Mouse (Mus musculus): ENCODE data around the gene Nhej1. TPM values are rescaled to one million over a fixed set of nuclear protein-coding genes. Genes with fewer than 3 reads are reported as not detected.

Nhej1 gene
- polyA plus RNA-seq (2014; fragmentation: Nextera tagmentation; extraction: Ambion mirVana), result 12.9 and 13.0 TPM in 2 replicates

- H3K4me3 ChIP-seq (ENCODE audit: low read depth, low read length), result peak within 1 kb of the TSS; percentile 49
- WGBS, result 2% methylated on average over 56 of the region's 56 CpGs
These were observed at the start of gene Nhej1 for GRCm38 (mm10) chr1:75124346-75125321. Gene Nhej1, minus strand, starts transcription at chr1:75125200.

GRCm38 (mm10) chr1:75168472-75169464 lies 43.8 kb upstream of the Nhej1 start, which contains the start of gene Zfand2b:
Gene Zfand2b, plus strand, starts transcription at chr1:75168646.
- 1% methylated on average over 56 of the region's 59 CpGs for WGBS
- no peaks in the 10 kb centered on the region for H3K9me3 ChIP-seq (ENCODE audit: control insufficient read depth, low read length)
- DNase-seq (ENCODE audit: low spot score, missing footprints) (peak; percentile 99), ATAC-seq (ENCODE audit: low FRiP score) (peak; percentile 97)
- H3K4me3 ChIP-seq (ENCODE audit: low read depth, low read length), result peak within 1 kb of the TSS; percentile 66
- no peaks in the 10 kb centered on the region for H3K27me3 ChIP-seq (ENCODE audit: control insufficient read depth, insufficient read depth, low read length)
- peak within 1 kb of the TSS; percentile 59 for H3K4me2 ChIP-seq
- peaks cover 8% of the 10 kb centered on the region for H3K4me1 ChIP-seq (ENCODE audit: control insufficient read depth, insufficient read depth, low read length)
- H3K36me3 ChIP-seq (ENCODE audit: control insufficient read depth, insufficient read depth, low read length), result peaks cover 10% of the 10 kb centered on the region; the same call in 1 of the 2 replicates
- H3K9ac ChIP-seq (ENCODE audit: low read length), result peak within 1 kb of the TSS; percentile 63
- peak within 1 kb of the TSS; percentile 60 for H3K27ac ChIP-seq (ENCODE audit: low read depth, low read length)

More at GRCm38 (mm10) chr1:75124346-75125321, at the start of gene Nhej1:
- Histone ChIP-seq H3K9me3 (ENCODE audit: control insufficient read depth, low read length) (no peaks in the 10 kb centered on the region), H3K27ac (ENCODE audit: low read depth, low read length) (peak within 1 kb of the TSS; percentile 94), H3K27me3 (ENCODE audit: control insufficient read depth, insufficient read depth, low read length) (no peaks in the 10 kb centered on the region), H3K4me2 (peak within 1 kb of the TSS; percentile 51), H3K9ac (ENCODE audit: low read length) (peak within 1 kb of the TSS; percentile 74), H3K36me3 (ENCODE audit: control insufficient read depth, insufficient read depth, low read length) (no peaks in the 10 kb centered on the region), H3K4me1 (ENCODE audit: control insufficient read depth, insufficient read depth, low read length) (peaks cover 7% of the 10 kb centered on the region)
- peak; percentile 96 for ATAC-seq (ENCODE audit: low FRiP score)
- DNase-seq (ENCODE audit: low spot score, missing footprints), result peak; percentile 100

GRCm38 (mm10) chr1:75168093-75168471 lies 43.1 kb upstream of the Nhej1 start:
- Histone ChIP-seq H3K9me3 (ENCODE audit: control insufficient read depth, low read length) (no peaks in the 10 kb centered on the region), H3K4me3 (ENCODE audit: low read depth, low read length) (peak overlapping the region; percentile 66), H3K4me2 (peak overlapping the region; percentile 59), H3K9ac (ENCODE audit: low read length) (peak overlapping the region; percentile 63; the same call in 1 of the 2 replicates), H3K27me3 (ENCODE audit: control insufficient read depth, insufficient read depth, low read length) (no peaks in the 10 kb centered on the region), H3K4me1 (ENCODE audit: control insufficient read depth, insufficient read depth, low read length) (peaks cover 8% of the 10 kb centered on the region), H3K27ac (ENCODE audit: low read depth, low read length) (no peak overlapping the region; the same call in 1 of the 2 replicates), H3K36me3 (ENCODE audit: control insufficient read depth, insufficient read depth, low read length) (peaks cover 6% of the 10 kb centered on the region; the same call in 1 of the 2 replicates)
- 10% methylated on average over 7 of the region's 7 CpGs for WGBS
- DNase-seq (ENCODE audit: low spot score, missing footprints) (no peak), ATAC-seq (ENCODE audit: low FRiP score) (peak; percentile 53; the same call in 1 of the 2 replicates)

GRCm38 (mm10) chr1:75160256-75160617 lies 35.2 kb upstream of the Nhej1 start:
- H3K4me1 ChIP-seq (ENCODE audit: control insufficient read depth, insufficient read depth, low read length), result no peaks in the 10 kb centered on the region
- H3K36me3 ChIP-seq (ENCODE audit: control insufficient read depth, insufficient read depth, low read length), result no peaks in the 10 kb centered on the region
- ATAC-seq (ENCODE audit: low FRiP score) (no peak), DNase-seq (ENCODE audit: low spot score, missing footprints) (no peak)
- 83% methylated on average over 4 of the region's 4 CpGs for WGBS
- no peak overlapping the region for H3K27ac ChIP-seq (ENCODE audit: low read depth, low read length)
- no peak overlapping the region for H3K9ac ChIP-seq (ENCODE audit: low read length)
- no peak overlapping the region for H3K4me2 ChIP-seq
- H3K9me3 ChIP-seq (ENCODE audit: control insufficient read depth, low read length), result no peaks in the 10 kb centered on the region
- H3K4me3 ChIP-seq (ENCODE audit: low read depth, low read length), result no peak overlapping the region
- no peaks in the 10 kb centered on the region for H3K27me3 ChIP-seq (ENCODE audit: control insufficient read depth, insufficient read depth, low read length)

GRCm38 (mm10) chr1:75159540-75160255 lies 34.7 kb upstream of the Nhej1 start:
- H3K27me3 ChIP-seq (ENCODE audit: control insufficient read depth, insufficient read depth, low read length), result no peaks in the 10 kb centered on the region
- 74% methylated on average over 5 of the region's 5 CpGs for WGBS
- no peak overlapping the region for H3K27ac ChIP-seq (ENCODE audit: low read depth, low read length)
- no peak overlapping the region for H3K9ac ChIP-seq (ENCODE audit: low read length)
- no peak overlapping the region for H3K4me3 ChIP-seq (ENCODE audit: low read depth, low read length)
- DNase-seq (ENCODE audit: low spot score, missing footprints) (no peak), ATAC-seq (ENCODE audit: low FRiP score) (no peak)
- no peaks in the 10 kb centered on the region for H3K36me3 ChIP-seq (ENCODE audit: control insufficient read depth, insufficient read depth, low read length)
- no peaks in the 10 kb centered on the region for H3K4me1 ChIP-seq (ENCODE audit: control insufficient read depth, insufficient read depth, low read length)
- H3K9me3 ChIP-seq (ENCODE audit: control insufficient read depth, low read length), result no peaks in the 10 kb centered on the region
- no peak overlapping the region for H3K4me2 ChIP-seq

- no peak overlapping the region for H3K9ac ChIP-seq (ENCODE audit: low read length)
- no peak overlapping the region for H3K27ac ChIP-seq (ENCODE audit: low read depth, low read length)
- H3K4me2 ChIP-seq, result no peak overlapping the region
- H3K36me3 ChIP-seq (ENCODE audit: control insufficient read depth, insufficient read depth, low read length), result no peaks in the 10 kb centered on the region
- ATAC-seq (ENCODE audit: low FRiP score) (no peak), DNase-seq (ENCODE audit: low spot score, missing footprints) (no peak)
- H3K4me3 ChIP-seq (ENCODE audit: low read depth, low read length), result no peak overlapping the region
- no peaks in the 10 kb centered on the region for H3K4me1 ChIP-seq (ENCODE audit: control insufficient read depth, insufficient read depth, low read length)
- H3K27me3 ChIP-seq (ENCODE audit: control insufficient read depth, insufficient read depth, low read length), result no peaks in the 10 kb centered on the region
- H3K9me3 ChIP-seq (ENCODE audit: control insufficient read depth, low read length), result no peaks in the 10 kb centered on the region
These were observed 34.0 kb upstream of the Nhej1 start for GRCm38 (mm10) chr1:75158990-75159389.

- Histone ChIP-seq H3K9ac (ENCODE audit: low read length) (no peak overlapping the region), H3K36me3 (ENCODE audit: control insufficient read depth, insufficient read depth, low read length) (no peaks in the 10 kb centered on the region), H3K27ac (ENCODE audit: low read depth, low read length) (no peak overlapping the region), H3K27me3 (ENCODE audit: control insufficient read depth, insufficient read depth, low read length) (no peaks in the 10 kb centered on the region), H3K4me3 (ENCODE audit: low read depth, low read length) (no peak overlapping the region), H3K4me1 (ENCODE audit: control insufficient read depth, insufficient read depth, low read length) (no peaks in the 10 kb centered on the region), H3K4me2 (no peak overlapping the region), H3K9me3 (ENCODE audit: control insufficient read depth, low read length) (no peaks in the 10 kb centered on the region)
- WGBS, result 75% methylated on average over 3 of the region's 3 CpGs
- DNase-seq (ENCODE audit: low spot score, missing footprints), result no peak
- no peak for ATAC-seq (ENCODE audit: low FRiP score)
These were observed 30.8 kb upstream of the Nhej1 start for GRCm38 (mm10) chr1:75155837-75156236.

- DNase-seq (ENCODE audit: low spot score, missing footprints) (no peak), ATAC-seq (ENCODE audit: low FRiP score) (no peak)
- Histone ChIP-seq H3K9me3 (ENCODE audit: control insufficient read depth, low read length) (no peaks in the 10 kb centered on the region), H3K9ac (ENCODE audit: low read length) (no peak overlapping the region), H3K4me3 (ENCODE audit: low read depth, low read length) (no peak overlapping the region), H3K27ac (ENCODE audit: low read depth, low read length) (no peak overlapping the region), H3K36me3 (ENCODE audit: control insufficient read depth, insufficient read depth, low read length) (peaks cover 17% of the 10 kb centered on the region), H3K4me1 (ENCODE audit: control insufficient read depth, insufficient read depth, low read length) (peaks cover 4% of the 10 kb centered on the region; the same call in 1 of the 2 replicates), H3K4me2 (no peak overlapping the region), H3K27me3 (ENCODE audit: control insufficient read depth, insufficient read depth, low read length) (no peaks in the 10 kb centered on the region)
- 94% methylated on average over 4 of the region's 4 CpGs for WGBS
These were observed 23.7 kb upstream of the Nhej1 start for GRCm38 (mm10) chr1:75148727-75149126.
